Mouse (Mus musculus) small intestine, adult 2 months (tissue): ENCODE measurements at regions not wholly inside any gene's neighbourhood (a gene's known extent, or its start where the extent isn't known, plus 50 kb on each side); places are given as distances from the start of the nearest gene placed in this dataset.

Experiments
- H3K27ac ChIP-seq: fragments of 200-500 bp; 2 replicates; pipeline ENCODE4 v1.5.1; 2012; ENCODE audit warnings: low read depth, low read length, control low read depth, inconsistent platforms; ENCODE audit not compliant: insufficient read depth
- H3K27me3 ChIP-seq: fragments of 200-500 bp; 2 replicates; pipeline ENCODE4 v1.6.1; 2012; ENCODE audit warnings: mild to moderate bottlenecking, moderate library complexity, low read length, inconsistent platforms; ENCODE audit not compliant: control insufficient read depth, insufficient read depth
- H3K36me3 ChIP-seq: fragments of 200-500 bp; 2 replicates; pipeline ENCODE4 v1.6.1; 2012; ENCODE audit warnings: mild to moderate bottlenecking, low read length, control low read depth, inconsistent platforms; ENCODE audit not compliant: control insufficient read depth, insufficient read depth
- H3K4me1 ChIP-seq: fragments of 200-500 bp; 2 replicates; pipeline ENCODE4 v1.6.1; 2012; ENCODE audit warnings: low read length, inconsistent platforms, mixed read lengths; ENCODE audit not compliant: control insufficient read depth, insufficient read depth, insufficient read length
- H3K4me3 ChIP-seq: fragments of 200-500 bp; 2 replicates; pipeline ENCODE4 v1.5.1; 2012; ENCODE audit warnings: low read depth, mild to moderate bottlenecking, control low read depth, inconsistent platforms, low read length, moderate library complexity
- CTCF ChIP-seq: fragments of 200-500 bp; IDR thresholded peaks from 2 replicates; pipeline ENCODE4 v1.5.1; 2012; ENCODE audit warnings: low read depth, mild to moderate bottlenecking, control low read depth, inconsistent platforms, low read length, moderate library complexity, mixed read lengths; ENCODE audit not compliant: insufficient replicate concordance, insufficient read length; ENCODE audit errors: extremely low read depth
- POLR2A ChIP-seq: fragments of 200-500 bp; IDR thresholded peaks from 2 replicates; pipeline ENCODE4 v1.6.1; 2012; ENCODE audit warnings: low read depth, mild to moderate bottlenecking, control low read depth, inconsistent platforms, low read length, moderate library complexity
- WGBS: fragments of 180-500 bp; shearing (Covaris S2); methylation state at CpG from one replicate; pipeline ENCODE4 v1.1.7; 2018; 5-methylcytosine and 5-hydroxymethylcytosine counted together

DNA sequence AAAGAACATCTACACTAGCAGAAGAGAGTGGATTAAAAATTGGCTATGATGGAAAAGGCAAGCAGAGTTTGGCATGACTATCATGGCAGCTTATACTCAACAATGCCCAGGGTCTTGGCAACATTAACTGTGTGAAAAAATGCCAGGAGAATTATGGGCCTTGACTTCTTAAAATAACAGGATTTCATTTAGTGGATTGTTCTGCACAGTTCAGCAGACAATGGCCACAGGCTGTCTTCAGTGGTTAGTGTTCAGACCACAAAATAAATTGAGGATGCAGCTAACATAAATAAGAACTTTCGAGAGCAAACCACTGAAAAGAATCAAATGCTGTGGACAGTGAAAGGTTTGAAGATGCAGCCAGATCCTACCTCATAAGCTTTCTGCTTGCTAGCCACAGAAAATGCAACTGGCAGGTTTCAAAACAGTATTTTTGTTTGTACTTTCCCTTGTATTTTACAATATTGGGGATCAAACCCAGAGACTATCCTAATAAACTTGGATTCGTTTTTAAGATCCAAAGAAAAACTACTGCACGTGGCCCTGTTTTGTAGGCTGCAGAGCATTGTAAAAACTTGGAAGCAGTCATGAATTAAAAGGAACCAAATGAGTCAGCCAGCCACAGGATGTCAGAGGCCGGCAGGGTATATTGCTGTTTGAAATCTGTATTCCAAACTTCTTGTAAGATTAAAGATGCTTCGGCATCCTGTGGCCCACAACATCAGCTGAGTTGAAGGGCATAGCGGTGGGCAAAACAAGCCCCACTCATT is 603.2 kb upstream of the Klf6 start:
- no peak overlapping the region for H3K27ac ChIP-seq
- TF ChIP-seq POLR2A (no peak), CTCF (no peak)
- H3K4me3 ChIP-seq = no peak overlapping the region
- H3K27me3 ChIP-seq = no peaks in the 10 kb centered on the region
- H3K4me1 ChIP-seq = no peaks in the 10 kb centered on the region
- no peaks in the 10 kb centered on the region for H3K36me3 ChIP-seq
- 66% methylated on average over 6 of the region's 6 CpGs for WGBS

DNA sequence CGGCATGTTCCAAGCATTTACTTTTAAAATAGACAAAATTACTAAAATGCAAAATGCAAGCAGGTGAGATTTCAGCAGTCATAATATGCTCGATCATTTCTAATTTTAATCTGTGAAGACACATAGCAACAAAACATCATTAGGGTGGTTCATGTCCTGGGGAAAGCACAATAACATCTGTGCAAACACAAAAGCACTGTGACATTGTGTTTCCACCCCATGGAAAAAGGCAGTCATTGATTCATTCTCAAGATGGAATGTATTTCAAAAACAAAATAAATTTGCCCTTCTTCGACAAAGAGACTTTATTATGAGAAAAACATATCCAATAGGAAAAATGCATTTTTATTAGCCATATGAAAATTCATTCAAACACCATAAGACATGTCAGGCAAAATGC is 601.5 kb upstream of the Klf6 start:
- Histone ChIP-seq H3K36me3 (no peaks in the 10 kb centered on the region), H3K27ac (no peak overlapping the region), H3K27me3 (no peaks in the 10 kb centered on the region), H3K4me1 (no peaks in the 10 kb centered on the region), H3K4me3 (no peak overlapping the region)
- WGBS = 87% methylated on average over 3 of the region's 3 CpGs
- TF ChIP-seq POLR2A = no peak

DNA sequence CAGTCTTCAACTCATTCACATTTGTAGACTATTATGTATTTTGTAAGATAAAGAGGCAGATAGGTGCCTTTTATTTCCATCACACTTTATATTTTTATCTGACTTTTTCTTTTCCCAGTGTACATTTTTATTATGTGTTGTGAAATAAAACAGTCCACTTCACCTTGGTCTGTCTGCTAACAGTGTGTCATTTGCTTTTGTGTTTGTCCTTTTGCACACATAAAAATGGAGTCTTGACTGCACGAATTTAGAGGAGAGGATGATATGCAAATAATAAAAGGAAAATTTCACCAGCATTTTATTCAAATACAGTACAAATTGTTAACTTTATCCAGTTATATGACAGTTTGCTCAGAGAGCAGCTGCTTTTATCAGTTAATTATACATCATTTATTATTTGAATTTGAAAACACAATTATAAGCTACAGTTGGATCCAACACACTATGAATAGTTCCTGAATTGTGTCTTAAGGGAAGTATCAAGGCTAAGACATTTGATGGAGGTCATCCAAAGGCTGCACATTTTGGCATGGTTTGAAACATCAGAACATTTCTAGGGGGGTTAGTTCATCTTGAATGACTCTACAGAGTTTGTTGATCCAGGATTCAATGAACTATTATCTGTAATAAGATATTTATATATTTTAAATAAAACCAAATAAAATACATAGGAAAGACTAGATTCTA is 588.6 kb upstream of the Klf6 start:
- Histone ChIP-seq H3K27me3 (no peaks in the 10 kb centered on the region), H3K36me3 (no peaks in the 10 kb centered on the region), H3K4me1 (no peaks in the 10 kb centered on the region), H3K27ac (no peak overlapping the region), H3K4me3 (no peak overlapping the region)
- no peak for TF ChIP-seq CTCF
- no peak for TF ChIP-seq POLR2A
- 46% methylated on average over 1 of the region's 1 CpGs for WGBS

DNA sequence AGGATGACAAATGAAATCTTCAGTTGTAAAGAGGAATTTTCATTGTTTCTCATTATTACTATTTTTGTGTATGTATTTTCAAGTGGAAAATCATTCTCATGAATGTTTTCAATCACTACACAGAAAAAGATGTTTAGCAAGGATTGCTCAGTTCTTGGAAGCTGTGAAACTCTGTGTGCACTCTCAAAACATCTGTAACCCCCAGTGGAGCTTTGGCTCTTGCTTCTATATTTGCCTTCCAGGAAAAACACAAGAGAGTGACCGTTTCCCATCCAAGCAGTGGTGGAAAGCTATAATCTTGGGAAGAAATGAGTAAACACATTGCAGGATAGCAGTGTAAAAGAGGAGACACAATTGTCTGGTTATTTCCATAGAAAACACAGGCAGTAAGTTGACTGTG is 584.7 kb upstream of the Klf6 start:
- Histone ChIP-seq H3K4me1 (no peaks in the 10 kb centered on the region), H3K4me3 (no peak overlapping the region), H3K36me3 (no peaks in the 10 kb centered on the region), H3K27me3 (no peaks in the 10 kb centered on the region), H3K27ac (no peak overlapping the region)
- 43% methylated on average over 1 of the region's 1 CpGs for WGBS
- TF ChIP-seq POLR2A (no peak), CTCF (no peak)

DNA sequence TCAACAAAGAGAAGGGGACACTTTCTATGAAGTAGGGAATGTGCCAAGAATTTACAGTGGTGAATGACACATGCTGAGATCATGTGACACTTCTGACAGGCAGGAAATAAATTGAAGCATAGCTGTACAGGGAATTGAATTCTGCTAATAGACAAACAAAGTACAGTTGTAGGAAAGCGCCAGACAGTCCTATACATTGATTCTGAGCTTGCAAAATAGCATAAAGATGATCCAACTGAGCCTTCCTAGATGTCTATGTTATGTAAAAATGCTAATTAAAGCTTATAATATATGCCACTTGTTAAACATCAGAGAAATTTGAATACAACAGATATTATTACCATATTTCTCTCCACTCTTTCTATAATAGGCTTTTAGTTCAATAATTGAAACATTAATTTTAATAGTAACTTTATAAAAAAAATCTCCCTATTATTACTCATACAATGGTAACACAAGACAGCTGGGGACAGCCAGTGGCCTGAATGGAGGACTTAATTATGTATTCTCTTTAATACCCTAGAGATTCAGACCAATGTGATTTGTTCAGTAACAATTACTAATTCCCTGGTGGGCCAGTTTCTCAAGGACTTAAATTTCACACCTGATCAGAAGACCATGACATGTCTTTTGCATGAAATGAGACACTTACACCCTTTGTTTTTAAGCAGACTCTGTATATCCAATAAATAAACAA is 571.4 kb upstream of the Klf6 start:
- TF ChIP-seq POLR2A (no peak), CTCF (no peak)
- Histone ChIP-seq H3K4me3 (no peak overlapping the region), H3K27me3 (no peaks in the 10 kb centered on the region), H3K4me1 (no peaks in the 10 kb centered on the region), H3K36me3 (no peaks in the 10 kb centered on the region), H3K27ac (no peak overlapping the region)
- WGBS = 79% methylated on average over 1 of the region's 1 CpGs

DNA sequence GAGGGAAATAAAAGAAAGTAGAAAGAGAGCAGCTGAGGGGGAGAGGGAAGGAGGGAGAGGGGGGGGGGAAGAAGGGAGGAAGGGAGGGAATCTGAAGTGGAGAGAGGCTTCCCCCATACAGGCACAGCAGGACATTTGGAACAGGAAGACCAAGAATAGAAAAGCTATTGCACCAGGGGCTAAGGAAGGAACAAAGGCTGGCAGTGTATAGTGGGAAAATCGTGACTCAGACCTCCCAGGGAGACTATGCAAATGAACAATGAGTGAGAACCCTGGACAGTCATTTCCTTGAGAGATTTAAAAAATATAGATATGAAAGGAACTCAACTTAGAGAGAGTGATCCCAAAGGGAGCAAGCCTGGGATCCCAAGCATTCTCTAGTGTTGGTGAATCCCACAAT is 559.1 kb upstream of the Klf6 start:
- Histone ChIP-seq H3K27ac (no peak overlapping the region), H3K36me3 (no peaks in the 10 kb centered on the region), H3K4me1 (no peaks in the 10 kb centered on the region), H3K4me3 (no peak overlapping the region), H3K27me3 (no peaks in the 10 kb centered on the region)
- 29% methylated on average over 1 of the region's 1 CpGs for WGBS
- TF ChIP-seq CTCF (no peak), POLR2A (no peak)

DNA sequence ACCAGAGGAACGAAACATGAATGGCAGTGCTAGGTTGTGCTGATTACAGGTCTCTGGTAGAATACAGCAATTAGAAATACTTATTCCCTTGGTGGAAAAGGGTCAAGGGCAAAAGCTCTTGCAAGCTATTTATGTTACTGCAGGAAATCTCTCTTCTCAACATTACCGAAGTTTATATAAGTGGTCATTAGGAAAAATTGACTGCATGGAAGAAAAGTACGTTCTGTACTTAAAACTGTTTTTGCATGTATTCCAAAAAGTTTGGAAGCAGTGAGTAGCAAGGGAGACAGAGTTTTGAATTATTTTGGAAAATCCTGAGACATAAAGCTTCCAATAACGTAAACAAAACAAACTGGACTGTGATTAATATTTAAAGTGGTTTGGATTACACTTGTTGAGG is 554.6 kb upstream of the Klf6 start:
- TF ChIP-seq POLR2A (no peak), CTCF (no peak)
- Histone ChIP-seq H3K27ac (no peak overlapping the region), H3K4me1 (no peaks in the 10 kb centered on the region), H3K36me3 (no peaks in the 10 kb centered on the region), H3K4me3 (no peak overlapping the region), H3K27me3 (no peaks in the 10 kb centered on the region)
- 77% methylated on average over 4 of the region's 4 CpGs for WGBS
